Mouse (Mus musculus): ENCODE data around the gene Avpr1b.

Gene Avpr1b

DNA sequence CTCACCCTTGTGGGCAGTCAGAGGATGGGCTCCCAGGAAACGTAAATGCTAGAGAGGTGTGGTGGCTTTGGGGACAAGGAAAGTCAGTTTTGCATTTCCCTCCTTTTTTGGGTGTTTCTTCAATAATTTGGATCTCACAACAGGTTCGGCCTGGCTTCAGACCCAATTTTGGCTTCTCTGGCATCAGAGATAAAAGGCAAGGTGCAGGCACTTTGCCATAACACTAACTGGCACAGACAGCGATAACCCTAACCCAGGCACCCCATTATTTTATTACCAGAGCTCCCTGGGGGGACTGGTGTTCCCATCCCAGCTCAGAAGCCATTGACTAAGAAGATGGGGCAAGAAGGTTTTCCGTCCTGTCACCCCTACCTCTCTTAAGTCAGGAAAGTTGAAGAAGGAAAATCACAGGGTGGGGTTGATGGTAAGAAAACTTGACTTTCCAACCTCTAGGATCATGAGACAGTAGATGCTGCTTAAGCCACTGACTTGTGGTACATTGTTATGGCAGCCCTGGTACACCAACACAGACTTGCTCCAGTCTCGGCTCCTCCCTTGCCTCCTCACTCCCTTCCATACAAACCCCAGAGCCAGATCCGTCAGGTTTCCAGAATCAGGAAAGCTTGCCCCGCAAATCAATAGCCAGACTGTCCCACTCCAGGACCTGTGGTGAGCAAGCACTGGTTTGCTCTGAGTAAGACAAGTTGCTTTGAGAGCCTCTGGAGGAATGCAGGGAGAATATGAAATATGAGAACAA is 61.9 kb downstream of the Avpr1b start:
- in situ Hi-C loops (cut with MboI; ENCODE audit: unreplicated experiment in 2 of 2), result loop anchor here in 1 of 2 experiments (5.0 kb wide), 2 partner anchors 36 to 49 kb away; no protein-coding TSS in a partner anchor

All from v-Abl transformed pro-B cells (cell line).